Mouse (Mus musculus) ZHBTc4 (cell line): ENCODE results near the gene Serpinb6b.

Experiments used
- DNase-seq: peaks from one replicate; pipeline ENCODE4 v3.0.0-alpha.2; 2011; ENCODE audit warnings: low read depth, low spot score

Gene Serpinb6b

DNA sequence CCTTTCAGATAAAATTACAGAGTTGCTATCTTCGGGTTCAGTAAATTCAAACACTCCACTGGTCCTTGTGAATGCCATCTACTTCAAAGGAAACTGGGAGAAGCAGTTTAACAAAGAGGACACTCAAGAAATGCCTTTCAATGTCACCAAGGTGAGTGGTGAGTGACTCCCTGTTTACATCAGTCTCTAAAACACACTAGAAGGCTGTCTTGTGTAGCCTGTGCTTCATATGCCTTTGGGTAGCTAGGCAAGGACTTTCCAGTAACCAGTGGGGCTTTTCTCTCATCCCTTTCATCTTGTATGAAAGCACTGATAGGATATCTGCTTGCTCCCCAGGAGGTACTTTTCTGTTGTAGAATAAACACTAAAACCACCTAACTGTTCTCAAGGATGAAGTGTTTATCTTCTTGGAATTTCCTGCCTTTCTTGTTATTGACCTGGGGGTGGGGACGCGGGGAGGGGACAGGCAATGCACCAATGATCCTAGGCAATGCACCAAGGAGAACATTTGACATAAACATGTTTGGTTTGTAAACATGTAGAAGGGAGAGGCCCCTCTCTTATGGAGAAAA lies 10.0 kb downstream of the Serpinb6b start:
- peak; percentile 60 for DNase-seq

DNA sequence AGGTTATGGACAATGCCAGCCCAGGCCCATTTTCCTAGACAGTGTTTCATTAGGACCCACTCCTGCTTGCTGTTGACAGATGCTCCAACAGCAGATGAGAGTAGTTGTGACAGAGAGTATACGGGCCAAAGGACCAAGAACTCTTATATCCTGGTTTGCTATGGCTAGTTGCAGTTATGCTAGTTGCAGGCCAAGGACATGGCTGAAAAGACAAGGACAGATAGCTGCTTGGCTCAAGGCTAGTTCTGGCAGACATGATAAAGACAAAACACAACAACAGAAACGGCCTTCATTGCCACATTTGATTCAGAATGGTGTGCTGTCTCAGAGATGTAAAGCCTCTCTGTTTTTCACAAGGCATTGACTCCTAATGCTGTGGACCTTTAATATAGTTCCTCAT lies 10.7 kb downstream of the Serpinb6b start:
- DNase-seq = no peak

DNA sequence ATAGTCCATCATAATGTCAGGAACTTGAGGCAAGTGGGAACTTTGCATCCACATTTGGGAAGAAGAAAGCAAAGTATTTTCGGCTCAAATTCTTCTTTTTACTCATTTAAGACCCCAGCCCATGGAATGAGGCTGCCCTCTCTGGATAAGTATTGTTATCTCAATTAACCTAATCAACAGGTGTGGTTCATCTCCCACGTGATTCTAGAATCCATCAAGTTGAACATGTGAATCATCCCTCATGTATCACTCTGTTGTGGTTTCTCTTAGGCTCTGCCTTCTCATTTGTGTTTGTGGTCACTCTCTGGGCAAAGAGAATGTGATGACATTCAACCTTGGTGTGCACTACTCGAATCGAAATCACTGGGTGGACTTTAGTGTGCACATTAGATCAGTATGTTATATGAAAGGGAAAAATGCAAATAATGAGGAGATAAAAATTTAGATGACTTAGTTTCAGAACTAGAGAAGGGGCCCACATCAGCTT lies 17.6 kb downstream of the Serpinb6b start:
- DNase-seq = no peak

DNA sequence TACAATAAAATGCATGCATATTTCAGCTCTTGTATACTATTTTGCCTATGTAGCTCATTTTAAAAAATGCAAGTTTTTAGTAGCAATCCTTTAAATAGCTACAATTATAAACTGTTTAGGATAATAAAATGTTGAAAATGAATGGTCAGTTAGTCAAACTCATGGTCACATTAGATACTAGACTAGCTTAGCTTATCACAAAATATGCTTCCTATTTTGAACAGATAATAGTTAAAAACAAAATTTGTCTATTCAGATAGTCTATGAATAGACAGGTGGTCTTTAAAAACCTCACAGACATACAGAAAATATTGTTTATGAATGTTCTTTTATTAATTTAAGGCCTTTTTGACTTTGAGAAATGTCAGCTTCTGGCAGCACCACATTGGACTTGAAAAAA lies 21.2 kb downstream of the Serpinb6b start:
- DNase-seq = no peak

DNA sequence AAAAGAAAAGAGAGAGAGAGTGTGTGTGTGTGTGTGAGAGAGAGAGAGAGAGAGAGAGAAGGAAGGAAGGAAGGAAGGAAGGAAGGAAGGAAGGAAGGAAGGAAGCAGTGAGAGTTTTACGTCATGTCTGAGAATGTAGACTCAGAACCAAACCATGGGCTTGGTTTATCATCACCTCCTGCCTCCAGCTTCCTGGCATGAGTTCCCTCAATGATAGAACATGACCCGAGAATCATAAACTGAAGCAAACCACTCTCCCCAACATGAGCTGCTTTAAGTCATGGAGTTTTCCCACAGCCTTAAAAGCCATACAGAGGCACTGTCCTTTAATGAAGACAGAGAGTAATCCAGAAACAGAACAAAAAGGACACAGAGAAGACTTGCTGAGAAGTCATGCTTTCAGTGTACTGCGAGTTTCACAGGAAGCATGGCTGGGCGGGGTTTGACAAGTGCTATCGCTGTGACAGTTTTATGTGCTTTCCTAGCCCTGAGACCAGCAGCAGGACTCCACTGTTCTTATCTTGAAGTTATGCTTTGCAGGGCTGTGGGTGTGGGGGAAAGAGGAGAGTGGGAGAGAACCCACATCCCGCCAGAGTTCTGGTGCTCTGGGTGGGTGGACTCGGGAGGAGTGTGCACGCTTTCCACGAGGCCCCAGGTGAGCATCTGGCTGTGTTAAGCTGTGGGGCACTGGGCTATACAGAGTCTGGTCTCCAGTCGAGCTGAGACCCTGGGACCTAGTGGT lies 28.3 kb downstream of the Serpinb6b start:
- peak; percentile 10 for DNase-seq

DNA sequence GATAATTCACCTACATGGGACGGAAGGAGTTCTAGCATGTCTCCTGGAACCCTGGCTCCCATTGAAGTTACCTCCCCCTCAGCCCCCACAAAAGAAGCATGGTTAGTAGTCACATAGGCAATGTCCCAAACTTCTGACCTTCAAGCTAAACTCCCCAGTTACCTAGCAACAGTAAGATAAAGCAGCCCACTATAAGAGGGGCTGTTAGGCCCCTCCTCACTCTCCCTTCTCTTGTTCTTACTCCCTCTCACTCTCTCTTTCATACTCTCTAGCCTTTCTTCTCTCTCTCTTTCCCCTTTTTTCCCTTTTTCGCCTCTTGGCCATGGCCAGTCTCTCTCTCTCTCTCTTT lies 28.9 kb downstream of the Serpinb6b start:
- DNase-seq = no peak

DNA sequence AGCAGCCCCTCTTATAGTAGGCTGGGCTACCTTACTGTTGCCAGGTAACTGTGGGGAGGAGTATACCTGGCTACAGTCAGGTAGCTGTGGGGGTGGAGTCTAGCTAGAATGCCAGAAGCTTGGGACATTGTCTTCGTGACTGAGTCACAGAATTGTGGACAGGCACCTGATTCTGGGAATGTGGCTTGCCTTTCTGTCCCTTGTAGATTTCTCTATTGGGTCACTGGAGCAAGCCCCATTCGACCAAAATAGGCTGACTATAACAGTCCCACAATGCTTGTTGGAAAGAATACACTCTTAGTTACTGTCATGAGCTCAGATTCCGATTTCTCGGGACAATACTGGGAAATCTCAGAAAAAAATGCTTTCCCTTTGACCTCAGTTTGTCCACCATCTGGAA lies 30.0 kb downstream of the Serpinb6b start:
- no peak for DNase-seq

DNA sequence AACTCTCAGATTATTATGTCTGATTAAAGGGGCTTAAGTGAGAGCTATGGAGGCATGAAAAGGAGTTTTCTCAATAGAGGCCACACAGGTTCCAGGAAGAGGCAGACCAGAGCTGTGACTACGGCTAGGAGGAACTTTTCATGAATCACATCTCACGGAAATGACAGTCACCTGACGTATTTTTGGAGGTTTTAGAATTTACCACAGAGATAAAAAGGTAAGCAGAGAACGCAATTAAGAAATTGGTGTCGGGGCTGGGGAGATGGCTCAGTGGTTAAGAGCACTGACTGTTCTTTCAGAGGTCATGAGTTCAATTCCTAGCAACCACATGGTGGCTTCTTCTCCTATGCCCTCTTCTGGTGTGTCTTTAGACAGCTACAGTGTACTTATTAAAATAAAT lies 36.3 kb downstream of the Serpinb6b start:
- DNase-seq = no peak

DNA sequence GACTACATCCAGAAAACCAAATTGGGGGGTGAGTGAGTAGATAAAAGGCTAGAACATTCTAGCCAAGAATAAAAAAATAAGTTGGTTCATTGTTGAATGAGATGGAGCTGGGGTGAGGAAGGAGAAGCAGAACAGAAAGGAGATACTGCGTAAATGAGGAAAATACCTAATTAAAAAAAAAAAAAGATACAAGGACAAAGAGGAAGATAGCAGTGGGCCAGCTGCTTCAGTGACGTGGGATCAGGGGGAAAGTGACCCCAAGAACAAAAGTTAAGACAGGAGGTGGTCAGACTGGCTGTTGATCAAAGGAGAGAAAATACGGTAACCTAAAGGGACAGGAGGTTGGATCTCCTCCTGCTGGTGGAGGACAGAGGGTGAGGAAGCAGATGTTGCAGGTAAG lies 37.9 kb downstream of the Serpinb6b start, which contains the start of gene Serpinb9:
Serpinb9 (plus strand) TSS at position 301 of the 400 bp plus-strand sequence.
- DNase-seq = no peak

DNA sequence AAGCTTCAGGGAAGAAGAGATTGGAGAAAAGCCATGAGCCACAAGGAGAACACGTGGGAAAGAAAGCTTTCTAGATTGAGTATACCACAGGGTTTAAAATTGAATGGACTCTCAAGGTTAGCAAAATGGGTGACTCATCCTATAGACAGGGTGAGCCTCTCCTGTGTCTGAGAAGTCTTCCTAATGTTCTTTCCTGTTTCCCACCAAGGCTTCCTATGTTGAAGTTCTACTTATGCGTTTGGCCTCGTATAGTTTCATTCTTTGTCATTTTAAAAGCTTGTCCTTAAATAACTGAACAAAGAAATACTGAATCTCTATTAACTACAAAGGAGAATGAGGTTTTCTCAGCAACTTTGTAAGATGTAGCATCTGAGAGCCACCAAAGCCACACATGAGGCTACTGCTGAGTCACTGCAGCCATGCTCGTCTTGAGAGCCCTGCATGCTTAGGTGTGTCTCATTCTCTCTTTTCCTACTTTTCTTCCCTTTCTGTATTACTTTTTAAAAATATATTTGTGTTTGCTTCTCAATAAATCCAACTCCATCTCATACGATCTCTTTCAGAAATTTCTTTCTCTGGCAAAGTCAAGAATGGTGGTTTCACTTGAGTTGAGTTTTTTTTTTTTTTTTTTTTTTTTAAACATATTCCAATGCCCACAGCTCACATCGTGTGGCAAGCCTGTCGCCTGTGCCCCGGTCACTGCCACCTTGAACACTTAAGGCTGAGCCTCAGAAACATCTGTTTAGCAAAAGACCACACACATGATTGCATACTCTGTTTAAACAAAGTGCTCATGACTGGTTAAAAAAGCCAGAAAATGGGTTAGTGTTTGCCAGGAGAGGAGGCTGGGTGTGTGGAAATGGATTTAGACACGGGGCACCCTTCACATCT lies 38.8 kb downstream of the Serpinb6b start:
- DNase-seq = peak; percentile 9

DNA sequence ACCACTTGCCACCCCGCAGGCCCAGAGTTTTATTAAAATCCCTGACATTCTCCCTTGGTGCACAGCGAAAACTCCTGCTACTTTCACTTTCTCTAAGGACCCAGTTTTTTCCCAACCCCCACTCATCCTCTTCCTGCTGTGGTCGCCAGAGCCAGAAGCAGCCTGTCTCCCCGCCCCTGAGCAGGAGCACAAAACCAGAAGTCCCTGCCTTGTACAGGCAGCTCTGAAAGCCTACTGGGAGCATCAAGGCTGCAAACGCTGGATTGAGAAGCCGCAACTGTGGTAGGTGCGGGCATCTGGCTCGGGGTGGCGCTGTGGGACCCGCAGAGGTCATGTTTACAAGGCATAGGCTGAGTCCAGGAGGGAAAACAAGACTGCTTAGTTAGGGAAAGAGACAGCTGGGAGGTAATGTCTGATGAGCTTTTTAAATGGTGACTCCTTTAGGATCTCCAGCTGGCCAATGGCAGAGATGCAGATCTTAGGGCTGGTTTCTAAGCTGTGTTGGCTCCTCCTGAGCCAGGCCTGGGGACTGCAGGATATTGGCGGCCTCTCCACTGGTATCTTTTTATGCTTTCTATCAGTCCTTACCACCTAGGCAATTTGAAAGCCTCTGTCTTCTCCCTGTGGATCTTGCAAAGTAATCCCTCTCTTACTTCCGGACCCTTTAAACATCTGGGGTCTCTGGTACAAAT lies 39.6 kb downstream of the Serpinb6b start:
- peak; percentile 96 for DNase-seq

DNA sequence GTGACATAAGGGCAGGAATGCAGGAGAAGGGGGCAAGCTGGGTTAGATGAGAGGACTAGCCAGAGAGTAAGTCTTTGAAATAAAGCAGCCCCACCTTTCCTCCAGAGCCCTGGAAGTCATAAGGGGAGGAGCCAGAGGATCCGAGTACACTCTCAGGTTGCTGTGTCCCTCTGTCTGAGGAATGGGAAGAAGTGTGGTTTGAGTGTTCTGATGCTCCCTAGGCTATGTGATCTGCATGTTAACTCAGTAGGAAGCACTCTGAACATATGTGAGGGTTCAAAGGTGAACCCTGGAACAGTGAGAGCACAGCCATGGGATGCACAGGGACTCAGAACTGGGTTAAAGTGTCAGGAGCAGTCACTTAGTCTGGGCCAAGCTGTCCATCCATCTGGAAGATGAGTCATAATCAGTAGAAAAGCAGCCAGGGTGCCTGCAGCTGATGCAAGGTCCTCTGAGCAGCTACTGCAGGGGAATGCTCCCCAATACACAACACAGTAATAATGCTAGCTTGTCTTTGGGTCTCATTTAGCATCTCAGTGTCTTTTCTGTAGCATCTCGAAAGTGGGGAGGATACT lies 40.6 kb downstream of the Serpinb6b start:
- peak; percentile 41 for DNase-seq

DNA sequence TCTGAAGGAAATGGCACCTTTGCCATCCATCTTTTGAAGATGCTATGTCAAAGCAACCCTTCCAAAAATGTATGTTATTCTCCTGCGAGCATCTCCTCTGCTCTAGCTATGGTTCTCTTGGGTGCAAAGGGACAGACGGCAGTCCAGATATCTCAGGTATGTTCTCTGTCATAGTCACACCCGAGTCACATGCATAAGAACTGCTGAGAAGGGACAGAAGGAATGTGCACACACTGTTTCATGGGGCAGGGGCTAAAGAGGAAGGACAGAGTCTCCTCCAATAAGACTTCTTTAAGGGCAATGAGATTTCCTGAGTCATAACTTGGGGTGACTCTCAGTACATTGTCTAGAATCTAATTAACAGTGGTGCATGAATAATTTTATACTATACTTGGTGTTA lies 41.5 kb downstream of the Serpinb6b start:
- DNase-seq = peak; percentile 2

DNA sequence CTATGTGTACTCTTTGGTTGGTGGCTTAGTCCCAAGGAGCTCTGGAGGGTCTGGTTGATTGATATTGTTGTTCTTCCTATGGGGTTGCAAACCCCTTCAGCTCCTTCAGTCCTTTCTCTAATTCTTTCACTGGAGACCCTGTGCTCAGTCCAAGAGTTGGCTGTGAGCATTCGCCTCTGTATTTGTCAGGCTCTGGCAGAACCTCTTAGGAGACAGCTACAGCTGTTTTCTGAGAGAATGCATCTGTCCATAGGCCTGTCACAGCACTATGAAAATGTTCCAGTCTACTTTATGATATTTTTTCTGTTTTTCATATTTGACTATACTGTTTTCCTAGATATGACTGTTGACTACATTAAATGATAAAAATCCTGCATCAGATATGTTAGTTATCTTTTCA lies 47.4 kb downstream of the Serpinb6b start:
- DNase-seq = no peak

DNA sequence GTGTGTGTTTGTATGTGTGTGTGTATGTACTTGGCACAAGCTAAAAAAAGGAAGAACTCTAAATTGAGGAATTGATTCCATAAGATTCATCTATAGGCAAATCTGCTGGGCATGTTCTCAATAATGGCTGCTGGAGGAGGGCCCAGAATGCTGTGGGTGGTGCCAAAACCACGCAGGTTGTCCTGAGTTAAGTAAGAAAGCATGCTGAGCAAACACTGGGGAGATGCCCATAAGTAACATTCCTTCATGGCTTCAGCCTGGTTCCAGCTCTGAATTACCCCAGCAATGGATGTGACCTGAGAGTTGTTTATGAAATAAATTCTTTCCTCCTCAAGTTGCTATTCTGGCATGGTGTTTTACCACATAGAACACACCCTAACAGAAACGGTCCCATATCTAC lies 48.3 kb downstream of the Serpinb6b start:
- no peak for DNase-seq

DNA sequence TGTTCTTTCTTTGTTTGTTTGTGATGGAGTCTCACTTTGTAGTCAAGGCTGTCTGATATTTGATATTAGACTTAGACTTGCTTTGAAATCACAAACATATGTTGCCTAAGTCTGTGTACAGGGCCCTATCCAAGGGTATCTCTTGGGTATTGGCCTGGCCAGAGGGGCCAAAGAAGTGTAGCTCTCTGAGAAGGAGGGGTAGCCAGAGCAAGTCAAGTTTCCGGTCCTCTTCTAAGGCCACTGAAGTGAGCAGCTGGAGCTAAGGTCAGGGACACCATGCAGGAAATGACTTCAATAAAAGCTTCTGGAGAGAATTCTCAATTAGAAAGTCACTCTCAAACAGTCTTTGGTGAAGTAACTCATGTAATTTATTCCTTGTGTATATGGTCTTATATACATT lies 57.4 kb downstream of the Serpinb6b start:
- no peak for DNase-seq

DNA sequence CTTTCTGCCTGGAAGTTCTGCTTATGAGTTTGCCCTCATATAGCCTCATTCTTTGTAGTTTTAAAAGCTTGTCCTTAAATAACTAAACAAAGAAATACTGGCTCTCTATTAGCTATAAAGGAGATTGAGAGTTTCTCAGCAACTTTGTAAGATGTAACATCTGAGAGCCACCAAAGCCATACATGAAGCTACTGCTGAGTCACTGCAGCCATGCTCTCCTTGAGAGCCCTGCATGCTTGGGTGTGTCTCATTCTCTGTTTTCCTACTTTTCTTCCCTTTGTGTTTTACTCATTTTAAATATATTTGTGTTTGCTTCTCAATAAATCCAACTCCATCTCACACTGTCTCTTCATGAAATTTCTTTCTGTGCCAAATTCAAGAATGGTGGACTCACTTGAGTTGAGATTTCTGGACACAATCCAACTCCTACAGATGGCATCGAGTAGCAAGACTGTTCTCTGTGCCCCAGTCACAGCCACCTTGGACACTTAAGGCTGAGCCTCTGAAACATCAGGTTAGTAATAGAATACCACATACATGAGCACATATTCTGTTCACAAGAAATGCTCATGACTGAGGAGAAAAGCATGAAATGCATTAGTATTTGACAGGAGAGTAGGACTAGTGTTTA lies 61.5 kb downstream of the Serpinb6b start:
- DNase-seq = no peak

DNA sequence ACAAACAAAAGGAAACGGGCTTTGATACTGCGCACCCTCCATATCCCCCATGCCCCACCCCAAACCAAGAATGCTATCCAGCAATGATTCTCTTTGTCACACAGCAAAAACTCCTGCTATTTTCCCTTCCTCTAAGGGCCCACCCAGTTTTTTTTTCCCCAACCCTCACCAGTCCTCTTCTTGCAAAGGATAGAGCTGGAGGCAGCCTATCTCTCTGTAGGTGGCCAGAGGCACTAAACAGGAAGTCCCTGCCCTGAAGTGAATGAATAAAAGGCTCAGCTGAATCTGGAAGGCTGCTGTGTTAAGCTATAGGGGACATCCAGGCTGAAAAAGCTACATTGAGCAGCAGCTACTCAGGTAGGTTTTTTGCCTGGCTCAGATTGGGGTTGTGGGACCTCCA lies 62.2 kb downstream of the Serpinb6b start, which contains the start of gene Serpinb9b:
Serpinb9b (plus strand) TSS at position 173 of the 400 bp plus-strand sequence.
- peak; percentile 78 for DNase-seq

DNA sequence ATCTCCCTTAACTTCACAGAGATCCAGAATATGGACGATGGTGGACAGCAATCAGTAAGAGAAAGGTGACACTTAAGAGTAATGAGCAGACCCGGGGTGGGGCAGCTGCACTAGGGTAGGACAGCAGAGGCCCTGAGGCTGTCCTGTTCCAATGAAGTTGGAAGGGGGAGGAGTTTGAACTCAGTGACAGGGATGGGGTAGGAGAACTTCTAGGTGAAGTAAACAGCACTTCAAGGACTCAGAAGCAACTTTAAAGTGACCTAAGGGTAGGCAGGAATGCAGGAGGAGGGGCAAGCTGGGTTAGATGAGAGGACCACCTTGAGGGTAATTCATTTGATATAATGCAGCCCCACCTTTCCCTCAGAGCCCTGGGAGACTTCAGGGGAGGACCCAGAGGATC lies 63.1 kb downstream of the Serpinb6b start:
- peak; percentile 50 for DNase-seq

DNA sequence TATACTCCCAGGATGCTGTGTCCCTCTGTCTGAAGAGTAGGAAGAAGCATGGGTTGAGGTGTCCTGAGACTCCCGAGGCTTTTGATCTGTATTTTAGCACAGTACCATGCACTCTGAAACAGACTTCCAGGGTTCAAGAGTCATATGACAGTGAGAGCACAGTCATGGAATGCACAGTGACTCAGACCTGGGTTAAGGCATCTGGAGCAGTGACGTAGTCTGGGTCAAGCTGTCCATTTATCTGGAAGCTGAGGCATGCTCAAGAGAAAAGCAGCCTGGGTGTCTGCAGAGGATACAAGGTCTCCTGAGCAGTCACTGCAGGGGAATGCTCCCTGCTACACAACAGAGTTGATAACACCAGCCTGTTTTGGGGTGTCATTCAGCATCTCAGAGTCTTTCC lies 63.5 kb downstream of the Serpinb6b start:
- DNase-seq = no peak
